Mouse (Mus musculus) adrenal gland, postnatal 36 days (tissue): ENCODE measurements around the gene Rnf4. TPM values are rescaled to one million over a fixed set of nuclear protein-coding genes. Genes with fewer than 3 reads are reported as not detected.

Source experiments
- DNase-seq, 2 experiments: peaks; one replicate each; pipeline ENCODE4 v3.0.0; 2021; ENCODE audit warnings: mixed read lengths in 1 of 2
- long read RNA-seq, 2 experiments: library from polyadenylated mRNA; stranded (forward); transcript quantifications; one replicate each; pipeline ENCODE4 v2.0.0; 2021; ENCODE audit warnings: borderline sequencing depth in 2 of 2
- total RNA-seq, 2 experiments: library from RNA; stranded (reverse); gene quantifications; 2 replicates each; pipeline ENCODE4 v1.2.3; 2021

Gene Rnf4
- 100 to 1,000 TPM; 100 to 102 TPM for total RNA-seq
- long read RNA-seq, experiment 1, full-length matches to known transcripts: 11 of 12 reads
- long read RNA-seq, experiment 1, partial matches to known transcripts: 1 of 12 reads
- long read RNA-seq, experiment 1, other reads (novel, unspliced or antisense): 0 of 12 reads
- long read RNA-seq, experiment 2, full-length matches to known transcripts: 2 of 4 reads
- long read RNA-seq, experiment 2, partial matches to known transcripts: 0 of 4 reads
- long read RNA-seq, experiment 2, other reads (novel, unspliced or antisense): 2 of 4 reads

DNA sequence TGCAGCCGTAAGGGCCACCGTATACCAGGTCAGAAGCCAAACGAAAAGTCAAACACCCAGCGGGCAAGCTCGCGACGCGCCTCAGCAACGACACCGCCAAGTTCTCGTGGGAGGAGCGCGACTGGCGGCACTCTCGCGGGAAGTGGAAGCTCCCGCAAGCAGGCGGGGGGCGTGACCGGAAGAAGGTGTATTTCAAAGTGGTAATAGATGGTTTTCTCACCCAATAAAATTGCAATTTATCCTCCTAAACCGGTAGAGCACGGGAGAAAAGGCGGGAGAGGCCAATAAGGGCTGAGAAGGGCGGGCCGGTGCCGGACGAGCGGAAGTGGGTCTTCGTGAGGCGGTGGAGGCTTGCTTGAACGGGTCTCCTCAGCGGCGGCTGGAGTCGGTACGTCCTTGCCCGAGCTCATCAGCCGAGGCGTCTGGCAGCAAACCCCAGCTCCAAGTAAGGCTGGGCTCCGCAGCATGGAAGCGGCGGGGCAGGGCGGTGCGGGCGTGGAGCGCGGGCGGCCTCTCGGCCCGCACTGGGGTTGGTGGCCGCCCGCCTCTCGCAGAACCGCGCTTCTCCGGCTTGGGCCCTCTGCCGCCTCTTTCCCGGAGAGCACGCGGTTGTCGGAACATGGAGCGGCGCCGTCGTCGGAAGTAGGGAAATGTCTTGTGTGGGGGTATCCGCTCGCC lies at the start of gene Rnf4:
Gene Rnf4, plus strand, starts transcription at position 193 of the 678 bp plus-strand sequence.
- peak; percentile 98 to 99 for DNase-seq

DNA sequence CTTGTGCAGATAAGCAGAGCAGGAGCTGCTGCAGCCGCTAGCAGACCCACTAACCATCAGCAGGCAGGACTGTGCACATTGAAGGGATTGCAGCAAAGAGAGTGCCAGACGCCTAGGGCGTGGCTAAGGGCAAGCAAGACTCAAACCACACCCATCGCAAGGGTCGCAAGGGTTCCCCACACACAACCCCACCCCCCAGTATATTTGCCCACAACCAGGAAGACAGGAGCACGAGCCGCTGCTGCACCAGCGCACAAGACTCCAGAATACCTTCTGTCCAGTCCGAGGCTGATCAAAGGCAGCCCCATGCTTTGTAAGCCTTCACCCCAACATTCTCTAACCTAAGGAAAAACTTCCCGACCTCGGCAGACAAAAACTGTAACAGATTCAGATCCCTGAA lies 49.6 kb upstream of the Rnf4 start:
- DNase-seq: no peak

DNA sequence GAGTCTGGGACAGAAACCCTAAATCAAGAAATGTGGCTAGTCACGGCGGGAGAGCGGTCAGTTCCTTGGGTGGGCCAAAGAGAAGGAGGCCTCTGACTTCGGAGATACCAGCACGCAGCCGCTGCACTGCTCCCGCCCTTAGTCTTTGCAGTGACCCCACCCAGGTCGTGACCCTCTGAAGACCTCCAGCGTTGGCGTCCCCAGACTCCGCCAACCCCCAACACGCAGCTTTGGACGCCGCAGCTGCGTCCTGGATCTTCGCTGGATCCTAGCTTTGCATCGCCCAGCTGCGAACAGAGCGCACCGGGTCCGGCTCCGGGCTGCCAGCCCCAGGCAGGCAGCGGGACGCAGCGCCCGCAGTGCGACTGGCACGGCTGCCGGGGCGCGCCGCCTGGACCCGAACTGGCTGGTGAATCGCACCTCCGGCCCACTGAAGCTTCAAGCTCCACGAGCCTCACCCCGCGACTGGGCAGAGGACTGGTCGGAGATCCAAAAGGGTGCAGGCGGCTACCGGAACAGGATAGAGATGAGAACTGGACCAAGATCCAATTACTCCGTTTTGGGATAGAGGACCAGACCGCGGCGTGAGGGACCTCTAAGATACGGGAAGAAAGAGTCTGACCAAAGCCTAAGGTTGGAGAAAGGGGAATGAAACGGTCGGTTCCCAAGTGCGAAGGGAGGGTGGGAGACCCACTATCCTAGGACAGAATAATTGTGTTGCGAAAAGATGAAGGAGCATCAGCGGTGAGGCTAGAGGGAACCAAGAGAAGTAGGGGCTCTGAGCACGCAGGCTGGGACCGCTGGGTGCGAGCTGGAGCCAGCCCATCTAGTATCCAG lies 48.9 kb upstream of the Rnf4 start:
- peak in 1 of 2 experiments; percentile 31 for DNase-seq

DNA sequence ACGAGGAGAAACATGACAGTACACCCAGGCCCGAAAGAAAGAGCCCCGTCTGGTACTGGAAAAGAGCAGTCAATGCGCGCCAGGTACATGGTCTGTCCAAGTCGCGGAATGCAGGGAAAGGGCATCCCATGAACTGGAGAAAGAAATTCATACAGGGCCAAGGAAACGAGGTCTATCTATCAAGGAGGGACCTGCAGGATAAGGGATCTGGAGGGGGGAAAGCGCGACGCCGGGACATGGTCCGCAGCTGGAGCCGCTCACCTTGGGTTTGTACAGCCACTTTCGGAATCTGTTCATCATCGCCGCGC lies 48.3 kb upstream of the Rnf4 start:
- no peak for DNase-seq

DNA sequence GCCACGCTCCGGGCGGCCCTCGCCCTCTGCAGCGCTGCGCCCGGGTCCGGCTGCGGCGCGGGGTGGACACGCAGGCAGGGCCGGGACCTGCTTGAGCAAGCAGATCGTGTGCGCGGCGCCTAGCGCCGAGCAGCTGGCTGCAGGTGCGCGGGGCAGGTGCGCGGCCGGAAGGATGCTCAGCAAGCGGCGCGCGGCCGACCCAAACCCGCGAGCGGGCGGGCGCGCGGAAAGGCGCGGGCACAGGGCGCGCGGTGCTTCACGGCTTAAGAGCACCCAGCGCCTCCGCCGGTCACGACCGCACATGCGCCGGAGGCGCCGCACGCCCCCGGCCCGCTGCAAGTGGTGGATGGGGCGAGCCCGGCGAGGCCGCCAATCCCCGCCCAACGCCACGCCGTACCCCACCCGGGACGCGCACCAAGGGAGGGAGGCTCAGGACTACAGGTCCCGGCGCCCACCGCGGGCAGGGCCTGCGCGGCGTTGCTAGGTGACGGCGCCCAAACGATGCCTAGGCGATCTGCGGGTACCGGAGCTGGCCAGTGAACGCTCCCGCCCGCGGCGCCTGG lies 47.9 kb upstream of the Rnf4 start, which contains the start of the genes Zfyve28 and Cfap99:
Gene Zfyve28, minus strand, starts transcription at position 296 of the 563 bp plus-strand sequence.
Gene Cfap99, plus strand, starts transcription at position 447 of the 563 bp plus-strand sequence.
- peak; percentile 78 to 85 for DNase-seq

DNA sequence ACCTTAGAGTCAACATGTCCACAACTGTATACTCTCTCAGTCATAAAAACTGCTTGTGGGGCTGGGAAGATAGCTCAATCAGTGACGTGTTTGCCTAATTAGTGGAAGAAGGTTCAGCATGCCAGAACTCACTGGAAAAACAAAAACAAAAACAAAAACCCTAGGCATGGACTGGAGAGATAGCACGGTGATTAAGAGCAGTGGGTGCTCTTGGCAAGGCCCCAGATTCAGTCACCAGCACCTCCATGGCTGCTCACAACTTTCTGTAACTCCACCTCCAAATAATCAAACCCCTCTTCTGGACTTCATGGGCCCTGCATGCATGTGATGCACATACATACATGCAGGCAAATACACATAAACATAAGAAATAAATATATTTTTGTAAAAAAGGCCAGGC lies 46.8 kb upstream of the Rnf4 start:
- no peak for DNase-seq

DNA sequence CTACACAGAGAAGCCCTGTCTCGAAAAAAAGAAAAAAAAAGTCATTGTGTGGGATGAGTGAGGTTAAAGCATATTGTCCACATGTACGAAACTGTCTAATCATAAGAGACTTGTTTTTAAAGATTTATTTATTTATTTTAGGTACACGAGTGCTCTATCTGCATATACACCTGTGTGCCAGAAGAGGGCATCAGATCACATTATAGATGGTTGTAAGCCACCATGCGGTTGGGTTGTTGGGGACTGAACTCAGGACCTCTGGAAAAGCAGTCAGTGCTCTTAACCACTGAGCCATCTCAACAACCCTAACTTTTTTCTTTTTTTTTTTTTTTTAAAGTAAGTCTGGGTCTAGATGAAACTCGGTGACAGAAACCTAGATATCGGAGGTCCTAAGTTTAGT lies 42.7 kb upstream of the Rnf4 start:
- no peak for DNase-seq

DNA sequence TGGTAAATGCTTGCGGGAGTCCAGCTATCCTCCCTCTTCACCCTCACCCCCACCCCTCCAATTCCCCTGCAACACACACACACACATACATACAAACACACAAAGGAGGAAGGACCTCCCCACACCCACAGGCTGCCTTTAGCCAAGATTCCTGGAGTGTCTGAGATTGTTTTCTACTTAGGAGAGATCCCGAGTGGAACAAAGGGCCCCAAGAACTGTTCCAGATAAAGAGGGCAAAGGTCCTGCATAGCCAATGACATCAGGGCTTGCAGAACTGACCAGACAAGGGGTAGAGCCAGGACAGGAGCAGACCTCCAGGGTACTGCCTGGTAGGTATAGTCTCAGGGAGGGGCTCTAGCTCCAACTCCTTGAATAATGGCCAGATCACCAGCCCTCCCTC lies 41.4 kb upstream of the Rnf4 start:
- peak in 1 of 2 experiments; percentile 26 for DNase-seq

DNA sequence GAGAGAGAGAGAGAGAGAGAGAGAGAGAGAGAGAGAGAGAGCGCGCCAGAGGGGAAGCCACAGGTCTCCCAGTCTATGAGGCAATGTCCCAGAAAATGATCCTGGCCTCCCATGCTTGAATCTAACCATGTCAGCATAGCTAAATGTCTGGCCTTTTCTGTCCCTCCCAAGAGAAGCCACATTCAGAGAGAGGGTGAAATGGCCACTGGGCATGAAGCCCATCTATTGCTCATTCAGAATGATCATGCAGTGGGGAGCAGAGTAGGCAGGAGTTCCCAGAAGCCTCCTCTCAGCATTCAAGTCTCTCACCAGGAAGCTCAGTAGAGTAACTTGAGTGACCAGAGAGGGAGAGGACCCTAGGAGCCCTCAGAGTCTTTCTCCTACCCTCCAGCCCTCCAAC lies 40.9 kb upstream of the Rnf4 start:
- DNase-seq: peak; percentile 42 to 59

DNA sequence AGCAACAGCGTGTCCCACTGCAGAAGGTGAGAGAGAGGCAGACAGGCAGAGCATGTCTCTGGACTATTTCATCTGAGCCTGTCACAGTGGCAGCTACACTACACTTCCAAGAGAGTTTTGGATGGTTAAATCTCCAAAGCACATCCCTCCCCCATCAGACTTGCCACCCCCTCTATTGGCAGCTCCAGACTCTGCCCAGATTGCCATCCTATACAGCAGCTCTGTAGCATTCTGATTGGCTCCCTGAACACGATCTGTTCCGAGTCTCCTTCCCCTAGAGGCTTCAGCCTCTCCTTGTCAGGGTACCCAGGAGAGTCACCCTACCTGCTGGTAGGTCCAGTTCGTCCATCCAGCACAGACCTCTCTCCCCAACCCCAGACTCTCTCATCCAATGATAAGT lies 38.0 kb upstream of the Rnf4 start:
- no peak for DNase-seq

DNA sequence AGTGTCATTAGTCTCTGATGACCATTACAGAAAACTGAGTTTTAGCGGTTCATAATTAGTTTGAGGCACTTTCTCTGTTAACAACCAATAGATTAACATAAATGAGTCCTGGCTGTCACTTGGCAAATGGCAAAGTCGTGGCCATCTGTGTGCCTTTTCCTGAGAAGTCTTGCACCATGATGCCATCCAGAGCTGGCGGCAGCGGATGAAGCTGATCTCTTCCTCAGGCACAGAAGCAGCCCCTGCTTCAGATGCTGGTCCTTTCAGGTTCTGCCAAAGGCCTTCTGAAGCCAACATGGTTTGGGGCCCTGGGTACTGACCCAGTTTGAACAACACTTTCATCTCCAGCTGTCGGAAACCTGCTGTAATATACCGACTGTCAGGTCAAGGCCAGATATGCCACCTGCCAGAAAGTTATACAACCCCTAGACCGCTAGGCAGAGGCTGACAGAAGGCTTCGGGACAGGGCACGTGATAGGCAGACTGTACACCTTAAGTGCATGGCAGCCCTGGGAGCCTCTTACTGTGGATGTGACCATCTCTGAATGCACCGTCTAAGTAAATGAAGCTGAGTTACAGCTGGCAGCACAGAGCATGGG lies 37.1 kb upstream of the Rnf4 start:
- DNase-seq: peak in 1 of 2 experiments; percentile 16

DNA sequence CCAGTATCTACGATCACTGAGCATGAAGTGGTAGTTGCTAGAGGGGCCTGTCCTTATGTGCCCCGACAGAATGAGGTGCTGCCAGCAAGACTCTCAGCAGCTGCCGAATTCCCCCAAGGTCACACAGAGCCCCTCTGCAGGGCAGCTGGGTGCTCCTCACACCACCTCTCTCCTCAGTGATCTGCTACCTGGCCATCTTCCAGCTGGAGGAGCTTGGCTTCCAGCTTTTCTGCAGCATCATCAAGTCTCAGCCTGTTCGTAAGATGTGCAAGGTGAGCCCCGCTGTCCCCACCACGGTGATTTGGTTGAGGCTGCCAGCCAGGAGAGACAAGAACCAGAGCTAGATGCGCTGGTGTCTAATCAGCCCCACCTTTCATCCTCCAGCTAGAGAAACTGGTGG lies 33.7 kb upstream of the Rnf4 start:
- DNase-seq: no peak

DNA sequence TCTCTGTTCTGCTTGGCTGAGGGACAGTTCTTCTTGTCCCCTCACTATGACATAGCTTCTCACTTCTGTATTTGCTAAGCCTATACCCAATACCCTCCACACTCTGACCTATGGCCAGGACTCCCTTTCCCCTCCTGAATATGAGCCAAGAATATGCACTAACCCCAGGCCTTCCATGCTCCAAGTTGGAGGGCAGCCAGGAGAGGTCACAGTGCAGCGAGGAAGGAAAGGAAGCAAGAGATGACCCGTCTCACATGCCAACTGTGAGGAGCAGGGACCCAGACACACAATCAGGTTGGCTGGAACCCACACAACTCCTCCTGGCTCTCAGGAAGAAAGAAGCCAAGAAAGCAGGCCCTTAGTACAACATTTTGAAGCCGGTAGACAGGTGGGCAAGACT lies 27.1 kb upstream of the Rnf4 start:
- no peak for DNase-seq

DNA sequence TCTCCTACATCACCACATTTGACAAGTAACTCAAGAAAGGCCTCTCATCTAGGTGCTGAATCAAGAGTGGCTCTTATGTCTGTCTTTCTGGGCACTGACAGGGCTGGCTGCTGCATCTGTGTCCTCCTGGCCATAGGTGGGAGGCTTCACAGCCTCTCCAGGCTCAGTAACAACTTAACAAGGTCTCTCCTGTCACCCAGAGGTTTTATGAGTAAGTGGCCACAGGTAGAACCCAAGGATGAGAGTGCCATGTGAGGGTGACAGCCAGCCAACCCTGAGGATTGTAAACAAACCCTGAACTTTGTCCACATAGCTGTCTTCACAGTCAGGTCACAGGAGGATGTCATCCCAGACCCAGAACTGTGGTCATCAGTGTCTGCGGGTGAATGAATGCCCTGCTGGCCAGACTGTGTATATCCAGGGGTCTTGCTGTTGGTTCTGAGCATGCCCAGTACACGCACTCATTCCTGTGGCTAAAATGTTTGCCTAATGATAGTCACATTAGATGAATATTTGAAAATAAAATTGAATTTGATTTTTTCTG lies 16.5 kb upstream of the Rnf4 start:
- DNase-seq: no peak

DNA sequence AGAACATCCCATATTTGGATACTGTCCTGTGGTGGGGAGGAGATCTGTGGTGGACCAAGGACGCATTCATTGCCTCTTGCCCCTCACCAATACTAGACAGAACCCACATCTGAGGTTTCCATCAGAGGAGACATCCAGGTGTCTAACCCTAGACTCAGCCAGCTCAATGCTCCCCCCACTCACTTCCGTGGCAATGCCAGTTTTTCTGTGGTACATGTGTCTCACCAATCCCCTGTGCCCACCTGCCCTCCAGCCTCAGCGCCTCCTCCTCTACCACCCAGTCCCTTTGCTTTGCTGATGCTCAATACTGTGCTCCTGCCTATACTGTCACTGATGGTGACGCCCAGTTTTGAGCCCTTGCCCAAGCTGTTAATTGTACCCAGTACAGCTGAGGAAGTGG lies 14.9 kb upstream of the Rnf4 start:
- DNase-seq: no peak

DNA sequence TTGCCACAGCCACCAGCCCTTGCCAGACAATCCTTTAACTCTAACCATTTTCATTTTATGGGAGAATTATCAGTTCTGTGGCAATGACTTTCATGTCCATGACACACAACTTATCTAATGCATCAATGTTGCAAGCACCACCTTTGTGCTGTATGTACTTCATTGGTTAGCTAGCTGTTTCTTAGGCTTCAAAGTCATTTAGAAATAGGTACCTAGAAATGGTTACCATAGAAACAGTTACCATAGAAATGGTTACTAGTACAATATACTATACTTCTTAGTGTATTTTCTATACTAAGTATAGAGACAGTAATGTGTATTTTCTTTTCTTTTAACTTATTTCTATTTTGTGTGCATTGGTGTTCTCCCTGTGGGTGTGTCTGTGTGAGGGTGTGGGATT lies 10.8 kb upstream of the Rnf4 start:
- no peak for DNase-seq

DNA sequence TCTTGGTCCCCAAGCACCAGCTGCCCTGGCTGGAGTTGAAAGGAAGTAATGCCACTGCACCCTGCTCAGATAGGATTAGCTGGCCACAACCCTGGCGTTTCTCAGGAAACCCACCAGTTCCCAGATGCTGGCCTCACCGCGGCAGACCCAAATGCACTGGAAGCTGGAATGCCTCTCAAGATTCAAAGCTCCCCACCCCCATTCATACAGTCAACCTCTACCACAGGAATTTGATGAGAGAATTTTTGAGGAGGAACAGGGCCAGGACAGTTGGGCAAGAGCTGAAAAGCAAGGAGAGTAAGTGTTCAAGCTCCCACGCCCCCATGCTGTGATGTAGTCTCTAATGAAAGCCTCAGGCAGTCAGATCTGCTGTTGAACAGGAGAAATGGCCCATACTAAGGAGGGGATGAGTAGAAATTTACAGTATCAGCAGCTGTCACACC lies 9.8 kb upstream of the Rnf4 start:
- DNase-seq: peak in 1 of 2 experiments; percentile 5

DNA sequence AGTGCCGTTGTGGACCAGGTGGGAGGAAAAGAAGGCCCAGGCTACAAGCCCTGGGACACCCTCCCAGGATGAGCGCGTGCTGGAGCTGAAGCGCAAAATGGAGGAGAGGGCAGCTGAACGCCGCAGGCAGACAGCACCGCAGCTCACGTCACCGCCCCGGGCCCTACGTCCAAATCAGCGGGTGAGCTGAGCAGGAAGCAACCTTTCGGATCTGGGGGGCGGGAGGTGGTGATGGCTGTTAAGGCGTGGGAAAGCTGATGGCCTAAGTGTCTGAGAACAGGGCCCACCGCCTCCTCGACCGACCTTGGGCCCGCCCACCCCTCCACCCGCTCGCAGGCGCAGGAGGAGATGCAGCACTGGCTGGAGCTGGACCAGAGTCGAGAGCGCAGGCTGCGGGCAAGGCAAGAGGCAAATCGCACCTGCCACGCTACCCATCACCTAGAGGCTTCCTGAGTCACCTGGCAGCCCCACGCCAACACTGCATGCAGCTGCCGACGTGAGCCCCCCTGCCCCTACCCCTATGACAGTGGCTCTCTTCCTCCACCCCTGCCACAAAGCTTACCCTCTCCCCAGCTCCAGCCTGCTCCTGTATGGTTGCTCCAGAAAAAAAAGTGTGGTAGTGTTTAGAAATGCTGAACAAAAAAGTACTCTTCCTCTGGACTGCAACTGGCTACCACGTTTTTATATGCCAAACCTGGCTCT lies 9.1 kb upstream of the Rnf4 start:
- peak; percentile 14 to 46 for DNase-seq

DNA sequence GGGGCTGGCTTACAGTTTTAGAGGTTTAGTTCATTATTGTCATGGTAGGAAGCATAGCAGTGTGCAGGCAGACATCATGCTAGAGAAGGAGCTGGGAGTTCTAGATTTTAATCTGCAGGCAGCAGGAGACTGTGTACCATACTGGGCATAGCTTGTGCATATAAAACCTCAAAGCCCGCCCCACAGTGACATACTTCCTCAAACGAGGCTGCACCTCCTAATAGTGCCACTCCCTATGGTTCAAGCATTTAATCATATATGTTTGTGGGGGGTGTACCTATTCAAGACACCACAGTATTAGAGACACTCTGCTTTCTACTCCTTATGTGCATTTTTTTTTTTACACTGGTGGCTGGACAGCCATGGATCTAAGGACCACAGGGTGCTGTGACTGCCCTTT lies 6.0 kb upstream of the Rnf4 start:
- DNase-seq: no peak

DNA sequence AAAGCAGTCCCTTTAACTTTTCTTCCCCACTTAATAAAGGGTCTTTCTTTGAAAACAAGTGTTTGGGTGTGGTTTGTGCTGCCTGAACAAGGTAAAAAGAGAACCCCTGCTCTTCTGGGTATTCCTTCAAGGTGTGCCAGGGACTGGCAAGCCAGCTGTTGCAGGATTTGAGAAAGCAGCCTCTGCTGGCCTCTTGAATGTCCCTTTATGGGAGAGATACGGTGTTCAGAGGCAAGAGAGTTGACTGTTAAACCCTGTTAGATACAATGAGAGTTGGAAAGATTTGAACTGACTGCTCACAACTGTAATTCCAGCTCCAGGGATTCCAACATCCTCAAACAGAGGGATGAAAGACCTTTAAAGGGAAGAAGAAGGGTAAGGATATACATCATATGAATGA lies 2.0 kb upstream of the Rnf4 start:
- DNase-seq: no peak

DNA sequence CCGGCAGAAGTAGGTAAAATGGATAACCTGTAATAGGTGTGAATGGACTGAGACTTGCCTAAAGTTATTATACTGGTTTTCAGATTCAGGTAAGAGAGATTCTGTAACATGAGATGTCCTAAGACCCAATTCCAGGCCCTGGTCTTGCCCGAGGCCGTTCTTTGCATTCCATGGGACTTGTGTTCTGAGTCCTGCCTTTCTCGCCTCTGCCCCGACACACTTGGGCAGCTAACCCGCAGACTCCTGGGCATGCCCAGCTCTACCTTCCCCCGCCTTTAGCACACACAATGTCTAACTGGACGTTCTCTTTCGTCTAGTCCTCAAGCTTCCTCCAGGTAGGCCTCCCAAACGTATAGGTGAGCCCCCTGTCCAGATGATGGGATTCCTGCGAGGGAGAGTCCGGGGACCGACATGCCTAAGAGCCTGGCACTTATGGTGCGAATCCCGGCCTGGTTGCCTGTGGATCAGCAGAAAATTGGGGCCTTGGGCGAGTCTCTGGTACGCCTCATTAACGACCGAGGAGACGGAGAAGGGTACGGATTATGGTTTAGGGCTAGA lies 471 bp upstream of the Rnf4 start:
- DNase-seq: peak in 1 of 2 experiments; percentile 54
